ENCODE assay signal across 9 mouse cellular contexts in the genomic region with DNA sequence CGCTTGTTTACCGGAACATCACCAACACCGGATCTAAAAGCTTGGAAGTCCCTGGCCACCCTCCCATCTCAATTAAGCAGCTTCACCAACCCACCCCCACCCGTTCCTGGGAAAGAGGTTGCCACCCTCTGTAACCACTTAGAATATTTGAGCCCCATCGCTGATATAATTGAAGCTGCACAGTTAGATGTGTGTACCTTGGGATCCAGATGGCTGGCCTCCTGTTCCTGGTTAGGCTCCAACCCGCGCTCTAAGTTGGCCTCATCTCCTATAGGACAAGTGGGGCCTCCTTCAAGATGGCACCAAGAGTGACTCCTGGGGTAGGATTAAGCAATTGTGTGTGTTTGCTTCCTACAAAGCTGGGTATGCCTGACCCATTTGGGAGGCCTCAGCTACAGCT.
DNase-seq lines count a peak whose midpoint lies in the region; ATAC-seq lines count a peak whose summit lies in the region.
"Had no signal": no experiment of that assay in that cellular context is flagged by ENCODE, and none has a peak within 500 bp of the region (broad histone marks: within the 10 kb centered on the region; RNA-seq: fewer than 3 reads in every experiment).

No protein-coding gene starts in this region.

- H3K36me3 ChIP-seq in lung, embryonic 15.5 days, result no peaks in the 10 kb centered on the region
- H3K36me3 ChIP-seq in forebrain, embryonic 16.5 days (ENCODE audit: control insufficient read depth, insufficient read depth), result no peaks in the 10 kb centered on the region
- no peaks in the 10 kb centered on the region for H3K36me3 ChIP-seq in midbrain, embryonic 14.5 days (ENCODE audit: control insufficient read depth, insufficient read depth, low read length)

- 39% methylated on average over 7 of the region's 7 CpGs for WGBS in lung, embryonic 15.5 days
- 25% methylated on average over 7 of the region's 7 CpGs for WGBS in forebrain, embryonic 16.5 days
- 34% methylated on average over 7 of the region's 7 CpGs for WGBS in midbrain, embryonic 14.5 days

- H3K9ac ChIP-seq in lung, embryonic 15.5 days, result no peak overlapping the region
- H3K9ac ChIP-seq in forebrain, embryonic 16.5 days (replicated peaks; ENCODE audit: low read depth, low read length), result no peak overlapping the region
- H3K9ac ChIP-seq in midbrain, embryonic 14.5 days (replicated peaks; ENCODE audit: low read length), result no peak overlapping the region

- peak overlapping the region; percentile 36 for H3K4me2 ChIP-seq in lung, embryonic 15.5 days
- no peak overlapping the region for H3K4me2 ChIP-seq in forebrain, embryonic 16.5 days (ENCODE audit: low read length)
- no peak overlapping the region for H3K4me2 ChIP-seq in midbrain, embryonic 14.5 days (ENCODE audit: low read length)

- no peak overlapping the region for H3K4me3 ChIP-seq in lung, embryonic 15.5 days
- no peak overlapping the region for H3K4me3 ChIP-seq in forebrain, embryonic 16.5 days (replicated peaks; ENCODE audit: low read length)
- H3K4me3 ChIP-seq in midbrain, embryonic 14.5 days (replicated peaks; ENCODE audit: low read depth, low read length), result no peak overlapping the region
- H3K4me3 ChIP-seq: erythroblast, embryonic 14.5 days had no signal

- no peak; the same call in 1 of the 2 replicates for ATAC-seq in cerebellum, adult (ENCODE audit: insufficient number of reproducible peaks, low FRiP score, low TSS enrichment)
- no peak for ATAC-seq in lung, embryonic 15.5 days (ENCODE audit: borderline replicate concordance, extremely low read depth, low FRiP score, low TSS enrichment)
- peak; percentile 50; the same call in 1 of the 2 replicates for ATAC-seq in forebrain, embryonic 16.5 days
- ATAC-seq in midbrain, embryonic 14.5 days (ENCODE audit: low FRiP score, low TSS enrichment), result no peak

- no peaks in the 10 kb centered on the region for H3K9me3 ChIP-seq in lung, embryonic 15.5 days
- no peaks in the 10 kb centered on the region for H3K9me3 ChIP-seq in forebrain, embryonic 16.5 days (ENCODE audit: control insufficient read depth, low read length)
- no peaks in the 10 kb centered on the region for H3K9me3 ChIP-seq in midbrain, embryonic 14.5 days (ENCODE audit: control insufficient read depth, low read length)

- H3K4me1 ChIP-seq in lung, embryonic 15.5 days, result peaks cover 13% of the 10 kb centered on the region
- peaks cover 9% of the 10 kb centered on the region for H3K4me1 ChIP-seq in forebrain, embryonic 16.5 days (replicated peaks; ENCODE audit: control insufficient read depth, insufficient read depth, low read length)
- H3K4me1 ChIP-seq in midbrain, embryonic 14.5 days (ENCODE audit: control insufficient read depth, insufficient read depth, low read length), result peaks cover 8% of the 10 kb centered on the region

- no peaks in the 10 kb centered on the region for H3K27me3 ChIP-seq in lung, embryonic 15.5 days
- H3K27me3 ChIP-seq in forebrain, embryonic 16.5 days (replicated peaks; ENCODE audit: control insufficient read depth, insufficient read depth, low read length), result no peaks in the 10 kb centered on the region
- no peaks in the 10 kb centered on the region for H3K27me3 ChIP-seq in midbrain, embryonic 14.5 days (ENCODE audit: control insufficient read depth, insufficient read depth, low read length)

- peak; percentile 27 for DNase-seq in cerebellum, adult 11 months
- DNase-seq in lung, postnatal 4 days, result no peak
- no peak for DNase-seq in midbrain, embryonic 14.5 days
- no peak for DNase-seq in right cerebral cortex, postnatal 25 days
- DNase-seq in adrenal gland, adult 8-10 months, result no peak

- H3K27ac ChIP-seq in lung, embryonic 15.5 days, result no peak overlapping the region
- no peak overlapping the region for H3K27ac ChIP-seq in forebrain, embryonic 16.5 days (ENCODE audit: low read length)
- peak overlapping the region; percentile 16; the same call in 1 of the 2 replicates for H3K27ac ChIP-seq in midbrain, embryonic 14.5 days (replicated peaks; ENCODE audit: low read depth, low read length)
